Mouse (Mus musculus): ENCODE data around the gene Maml1. TPM values are rescaled to one million over a fixed set of nuclear protein-coding genes. Genes with fewer than 3 reads are reported as not detected.

The Maml1 gene
- polyA plus RNA-seq, 1 experiment from 2014 or later: 10.0 TPM

- H3K4me1 ChIP-seq (ENCODE audit: control insufficient read depth, insufficient read depth, low read length): 0 out of 2 replicates have a peak, but pooled peaks cover 4% of the 10 kb centered on the region
- no peak overlapping the region for H3K27ac ChIP-seq (replicated peaks; ENCODE audit: low read depth, low read length)
- H3K36me3 ChIP-seq (ENCODE audit: control insufficient read depth, insufficient read depth, low read length): peaks cover 12% of the 10 kb centered on the region
- ATAC-seq (ENCODE audit: low read depth): peak; percentile 20; the same call in 1 of the 2 replicates
- H3K4me2 ChIP-seq (ENCODE audit: low read depth, low read length): no peak overlapping the region
- H3K27me3 ChIP-seq (replicated peaks; ENCODE audit: control insufficient read depth, insufficient read depth, low read length): no peaks in the 10 kb centered on the region
- DNase-seq (ENCODE audit: low spot score): no peak
- 79% methylated on average over 5 of the region's 5 CpGs for WGBS
- no peaks in the 10 kb centered on the region for H3K9me3 ChIP-seq (ENCODE audit: control insufficient read depth, low read length)
- H3K4me3 ChIP-seq (ENCODE audit: low read depth, low read length): no peak overlapping the region
- no peak overlapping the region for H3K9ac ChIP-seq (ENCODE audit: low read depth, low read length)
Measured at GRCm38 (mm10) chr11:50275568-50276151, 16.5 kb downstream of the Maml1 start.

- ATAC-seq (ENCODE audit: low read depth) (no peak), DNase-seq (ENCODE audit: low spot score) (no peak)
- H3K27me3 ChIP-seq (replicated peaks; ENCODE audit: control insufficient read depth, insufficient read depth, low read length): no peaks in the 10 kb centered on the region
- no peak overlapping the region for H3K9ac ChIP-seq (ENCODE audit: low read depth, low read length)
- no peaks in the 10 kb centered on the region for H3K9me3 ChIP-seq (ENCODE audit: control insufficient read depth, low read length)
- H3K4me1 ChIP-seq (ENCODE audit: control insufficient read depth, insufficient read depth, low read length): 0 out of 2 replicates have a peak, but pooled peaks cover 4% of the 10 kb centered on the region
- H3K4me3 ChIP-seq (ENCODE audit: low read depth, low read length): no peak overlapping the region
- H3K36me3 ChIP-seq (ENCODE audit: control insufficient read depth, insufficient read depth, low read length): peaks cover 10% of the 10 kb centered on the region; the same call in 1 of the 2 replicates
- no peak overlapping the region for H3K4me2 ChIP-seq (ENCODE audit: low read depth, low read length)
- 87% methylated on average over 2 of the region's 2 CpGs for WGBS
- no peak overlapping the region for H3K27ac ChIP-seq (replicated peaks; ENCODE audit: low read depth, low read length)
Measured at GRCm38 (mm10) chr11:50275077-50275476, 17.0 kb downstream of the Maml1 start.

- H3K4me1 ChIP-seq (ENCODE audit: control insufficient read depth, insufficient read depth, low read length): 0 out of 2 replicates have a peak, but pooled peaks cover 4% of the 10 kb centered on the region
- 79% methylated on average over 2 of the region's 2 CpGs for WGBS
- no peak overlapping the region for H3K4me2 ChIP-seq (ENCODE audit: low read depth, low read length)
- H3K27me3 ChIP-seq (replicated peaks; ENCODE audit: control insufficient read depth, insufficient read depth, low read length): no peaks in the 10 kb centered on the region
- no peak for ATAC-seq (ENCODE audit: low read depth)
- H3K36me3 ChIP-seq (ENCODE audit: control insufficient read depth, insufficient read depth, low read length): peaks cover 9% of the 10 kb centered on the region; the same call in 1 of the 2 replicates
- H3K9ac ChIP-seq (ENCODE audit: low read depth, low read length): no peak overlapping the region
- H3K27ac ChIP-seq (replicated peaks; ENCODE audit: low read depth, low read length): no peak overlapping the region
- H3K9me3 ChIP-seq (ENCODE audit: control insufficient read depth, low read length): no peaks in the 10 kb centered on the region
- no peak overlapping the region for H3K4me3 ChIP-seq (ENCODE audit: low read depth, low read length)
- no peak for DNase-seq (ENCODE audit: low spot score)
Measured at GRCm38 (mm10) chr11:50272819-50273218, 19.3 kb downstream of the Maml1 start.

- Histone ChIP-seq H3K36me3 (ENCODE audit: control insufficient read depth, insufficient read depth, low read length) (peaks cover 23% of the 10 kb centered on the region), H3K4me2 (ENCODE audit: low read depth, low read length) (no peak overlapping the region), H3K27me3 (replicated peaks; ENCODE audit: control insufficient read depth, insufficient read depth, low read length) (no peaks in the 10 kb centered on the region), H3K27ac (replicated peaks; ENCODE audit: low read depth, low read length) (no peak overlapping the region), H3K4me3 (ENCODE audit: low read depth, low read length) (no peak overlapping the region), H3K9ac (ENCODE audit: low read depth, low read length) (no peak overlapping the region), H3K4me1 (ENCODE audit: control insufficient read depth, insufficient read depth, low read length) (no peaks in the 10 kb centered on the region), H3K9me3 (ENCODE audit: control insufficient read depth, low read length) (no peaks in the 10 kb centered on the region)
- DNase-seq (ENCODE audit: low spot score): no peak
- WGBS: 90% methylated on average over 1 of the region's 1 CpGs
- no peak for ATAC-seq (ENCODE audit: low read depth)
Measured at GRCm38 (mm10) chr11:50269885-50270284, 22.2 kb downstream of the Maml1 start.

- ATAC-seq (ENCODE audit: low read depth) (no peak), DNase-seq (ENCODE audit: low spot score) (no peak)
- Histone ChIP-seq H3K9ac (ENCODE audit: low read depth, low read length) (no peak overlapping the region), H3K4me3 (ENCODE audit: low read depth, low read length) (no peak overlapping the region), H3K4me1 (ENCODE audit: control insufficient read depth, insufficient read depth, low read length) (no peaks in the 10 kb centered on the region), H3K4me2 (ENCODE audit: low read depth, low read length) (no peak overlapping the region), H3K9me3 (ENCODE audit: control insufficient read depth, low read length) (no peaks in the 10 kb centered on the region), H3K27ac (replicated peaks; ENCODE audit: low read depth, low read length) (no peak overlapping the region), H3K27me3 (replicated peaks; ENCODE audit: control insufficient read depth, insufficient read depth, low read length) (no peaks in the 10 kb centered on the region), H3K36me3 (ENCODE audit: control insufficient read depth, insufficient read depth, low read length) (peaks cover 31% of the 10 kb centered on the region)
- WGBS: 88% methylated on average over 2 of the region's 2 CpGs
Measured at GRCm38 (mm10) chr11:50269163-50269562, 22.9 kb downstream of the Maml1 start.

- Histone ChIP-seq H3K27me3 (replicated peaks; ENCODE audit: control insufficient read depth, insufficient read depth, low read length) (no peaks in the 10 kb centered on the region), H3K4me2 (ENCODE audit: low read depth, low read length) (no peak overlapping the region), H3K4me1 (ENCODE audit: control insufficient read depth, insufficient read depth, low read length) (no peaks in the 10 kb centered on the region), H3K9ac (ENCODE audit: low read depth, low read length) (no peak overlapping the region), H3K36me3 (ENCODE audit: control insufficient read depth, insufficient read depth, low read length) (peaks cover 49% of the 10 kb centered on the region), H3K9me3 (ENCODE audit: control insufficient read depth, low read length) (no peaks in the 10 kb centered on the region), H3K27ac (replicated peaks; ENCODE audit: low read depth, low read length) (no peak overlapping the region), H3K4me3 (ENCODE audit: low read depth, low read length) (no peak overlapping the region)
- WGBS: 86% methylated on average over 3 of the region's 3 CpGs
- no peak for DNase-seq (ENCODE audit: low spot score)
- no peak for ATAC-seq (ENCODE audit: low read depth)
Measured at GRCm38 (mm10) chr11:50266997-50267396, 25.1 kb downstream of the Maml1 start.

- Histone ChIP-seq H3K9me3 (ENCODE audit: control insufficient read depth, low read length) (no peaks in the 10 kb centered on the region), H3K9ac (ENCODE audit: low read depth, low read length) (no peak overlapping the region), H3K4me3 (ENCODE audit: low read depth, low read length) (no peak overlapping the region), H3K27me3 (replicated peaks; ENCODE audit: control insufficient read depth, insufficient read depth, low read length) (no peaks in the 10 kb centered on the region), H3K27ac (replicated peaks; ENCODE audit: low read depth, low read length) (no peak overlapping the region), H3K4me1 (ENCODE audit: control insufficient read depth, insufficient read depth, low read length) (no peaks in the 10 kb centered on the region), H3K36me3 (ENCODE audit: control insufficient read depth, insufficient read depth, low read length) (peaks cover 59% of the 10 kb centered on the region), H3K4me2 (ENCODE audit: low read depth, low read length) (no peak overlapping the region)
- 87% methylated on average over 7 of the region's 8 CpGs for WGBS
- ATAC-seq (ENCODE audit: low read depth) (no peak), DNase-seq (ENCODE audit: low spot score) (no peak)
Measured at GRCm38 (mm10) chr11:50265931-50266330, 26.2 kb downstream of the Maml1 start.

GRCm38 (mm10) chr11:50263198-50263597, 28.9 kb downstream of the Maml1 start:
- Histone ChIP-seq H3K4me2 (ENCODE audit: low read depth, low read length) (no peak overlapping the region), H3K27me3 (replicated peaks; ENCODE audit: control insufficient read depth, insufficient read depth, low read length) (no peaks in the 10 kb centered on the region), H3K36me3 (ENCODE audit: control insufficient read depth, insufficient read depth, low read length) (peaks cover 86% of the 10 kb centered on the region), H3K9me3 (ENCODE audit: control insufficient read depth, low read length) (no peaks in the 10 kb centered on the region), H3K4me1 (ENCODE audit: control insufficient read depth, insufficient read depth, low read length) (no peaks in the 10 kb centered on the region), H3K27ac (replicated peaks; ENCODE audit: low read depth, low read length) (no peak overlapping the region), H3K4me3 (ENCODE audit: low read depth, low read length) (no peak overlapping the region), H3K9ac (ENCODE audit: low read depth, low read length) (no peak overlapping the region)
- no peak for DNase-seq (ENCODE audit: low spot score)
- WGBS: 93% methylated on average over 3 of the region's 3 CpGs
- no peak for ATAC-seq (ENCODE audit: low read depth)

- Histone ChIP-seq H3K9me3 (ENCODE audit: control insufficient read depth, low read length) (no peaks in the 10 kb centered on the region), H3K4me3 (ENCODE audit: low read depth, low read length) (no peak overlapping the region), H3K4me2 (ENCODE audit: low read depth, low read length) (no peak overlapping the region), H3K36me3 (ENCODE audit: control insufficient read depth, insufficient read depth, low read length) (peaks cover 95% of the 10 kb centered on the region), H3K27me3 (replicated peaks; ENCODE audit: control insufficient read depth, insufficient read depth, low read length) (no peaks in the 10 kb centered on the region), H3K27ac (replicated peaks; ENCODE audit: low read depth, low read length) (no peak overlapping the region), H3K9ac (ENCODE audit: low read depth, low read length) (no peak overlapping the region), H3K4me1 (ENCODE audit: control insufficient read depth, insufficient read depth, low read length) (no peaks in the 10 kb centered on the region)
- no peak for ATAC-seq (ENCODE audit: low read depth)
- DNase-seq (ENCODE audit: low spot score): no peak
- 97% methylated on average over 4 of the region's 4 CpGs for WGBS
Measured at GRCm38 (mm10) chr11:50262020-50262419, 30.1 kb downstream of the Maml1 start.

Measured in embryonic facial prominence, embryonic 14.5 days (tissue).